Comparison of ENCODE assay signal across 17 mouse cellular contexts in genomic region chr3:65283366-65283765, GRCm38 (mm10).
DNase-seq lines count a peak whose midpoint lies in the region; ATAC-seq lines count a peak whose summit lies in the region.
"Had no signal": no experiment of that assay in that cellular context is flagged by ENCODE, and none has a peak within 500 bp of the region (broad histone marks: within the 10 kb centered on the region; RNA-seq: fewer than 3 reads in every experiment).

No protein-coding gene starts in this region.

- ATAC-seq in frontal cortex, adult (ENCODE audit: low TSS enrichment): peak; percentile 80
- ATAC-seq: forebrain, embryonic 16.5 days; hindbrain, embryonic 16.5 days; inflammation-experienced regulatory T-cells, adult 6 months; intestine, postnatal 0 days had no signal

- no peak for DNase-seq in frontal cortex, postnatal 14 days (ENCODE audit: low spot score in 2 of 2)
- DNase-seq in cerebellum, adult 8-10 months: peak; percentile 41
- peak; percentile 57 to 81 for DNase-seq in cerebellum, postnatal 14 days
- no peak for DNase-seq in left cerebral cortex, adult 18-20 months (ENCODE audit: low spot score in 2 of 2)
- no peak for DNase-seq in heart, postnatal 25 days (ENCODE audit: low spot score)
- no peak for DNase-seq in adrenal gland, postnatal 25 days
- DNase-seq: adrenal gland, postnatal 10 days; embryo, embryonic 11 days; gastrocnemius, adult 2 months; gastrocnemius, postnatal 25 days; heart, postnatal 4 days; kidney, adult 9 months had no signal

- intact Hi-C loops in heart, postnatal 25 days (cut with DNase I): no loop called here

Comparison
In these comparisons a context has a peak if more than half of its experiments do, and no peak if none do; other contexts are left out.
1. DNase-seq: peak in cerebellum, adult 8-10 months (single experiment) and cerebellum, postnatal 14 days (2 of 2); none in frontal cortex, postnatal 14 days (0 of 2), left cerebral cortex, adult 18-20 months (0 of 2), heart, postnatal 25 days (single experiment) and adrenal gland, postnatal 25 days (single experiment).